Mouse (Mus musculus) forebrain, postnatal 0 days (tissue): ENCODE measurements around the gene Prss45. TPM values are rescaled to one million over a fixed set of nuclear protein-coding genes. Genes with fewer than 3 reads are reported as not detected.
A peak's percentile ranks its signal among the peaks of the same experiment; 100 is the strongest.
"Not testable (repeated sequence)": the region's sequence is repeated elsewhere in the genome, so short reads cannot be mapped to it uniquely, and the experiment has no call there.

Experiments used
- ATAC-seq: fragments of 200-750 bp; cut with Nextera tagmentation; 2 replicates; pipeline ENCODE4 v1.8.0; 2017; ENCODE audit warnings: mild to moderate bottlenecking, moderate library complexity
- DNase-seq: peaks from one replicate; pipeline ENCODE4 v3.0.0-alpha.2; 2015
- H3K27ac ChIP-seq: fragments of 300-500 bp; sonication (generic); 2 replicates; pipeline ENCODE4 v1.5.1; 2014; ENCODE audit warnings: low read depth, mild to moderate bottlenecking, antibody characterized with exemption, low read length, moderate library complexity, mixed read lengths
- H3K27me3 ChIP-seq: fragments of 300-500 bp; sonication (generic); 2 replicates; pipeline ENCODE4 v1.6.1; 2014; ENCODE audit warnings: mild to moderate bottlenecking, low read length, mixed read lengths; ENCODE audit not compliant: insufficient read depth
- H3K36me3 ChIP-seq: fragments of 300-500 bp; sonication (generic); 2 replicates; pipeline ENCODE4 v1.6.1; 2014; ENCODE audit warnings: mild to moderate bottlenecking, moderate library complexity; ENCODE audit not compliant: insufficient read depth
- H3K4me1 ChIP-seq: fragments of 300-500 bp; sonication (generic); 2 replicates; pipeline ENCODE4 v1.6.1; 2014; ENCODE audit warnings: antibody characterized with exemption; ENCODE audit not compliant: insufficient read depth
- H3K4me2 ChIP-seq: fragments of 300-500 bp; sonication (generic); 2 replicates; pipeline ENCODE4 v1.6.1; 2014; ENCODE audit warnings: low read depth, mild to moderate bottlenecking, moderate library complexity
- H3K4me3 ChIP-seq: fragments of 300-500 bp; sonication (generic); 2 replicates; pipeline ENCODE4 v1.5.1; 2014; ENCODE audit warnings: low read depth, low read length, mixed read lengths
- H3K9ac ChIP-seq: fragments of 300-500 bp; sonication (generic); 2 replicates; pipeline ENCODE4 v1.6.1; 2014; ENCODE audit warnings: mild to moderate bottlenecking
- H3K9me3 ChIP-seq: fragments of 300-500 bp; sonication (generic); 2 replicates; pipeline ENCODE4 v1.6.1; 2016; ENCODE audit warnings: low read length
- CTCF ChIP-seq: sonication (generic); IDR thresholded peaks from 2 replicates; pipeline ENCODE4 v1.5.1; 2016; ENCODE audit warnings: antibody characterized with exemption, control low read depth, low read depth
- WGBS: fragments of 180-500 bp; shearing (Covaris S2); extraction: QIAGEN DNeasy Blood & Tissue Kit; methylation state at CpG from one replicate; pipeline ENCODE4 v1.1.7; 2014; 5-methylcytosine and 5-hydroxymethylcytosine counted together
- polyA plus RNA-seq: library from polyadenylated mRNA; unstranded; fragments of >200 nt; fragmentation: Nextera tagmentation; extraction: Ambion mirVana; gene quantifications from 2 replicates; pipeline ENCODE4 v1.2.1, GENCODE M21; 2015
- total RNA-seq: library from RNA; depleted of rRNA; stranded (reverse); fragments of >200 nt; gene quantifications from 2 replicates; pipeline ENCODE4 v1.2.3, GENCODE M21; 2014

Gene Prss45
- total and polyA plus RNA-seq, 2 experiments from 2014 or later: 0.71 TPM; not detected in 1

- Histone ChIP-seq H3K27ac (no peak overlapping the region), H3K9ac (no peak overlapping the region)
- TF ChIP-seq CTCF: no peak
Observed at GRCm38 (mm10) chr9:110810051-110810450, 24.3 kb upstream of the Prss45 start.

GRCm38 (mm10) chr9:110813789-110814188 is 20.6 kb upstream of the Prss45 start, which contains the start of gene Prss44:
Gene Prss44, plus strand, starts transcription at chr9:110813994.
- WGBS: 69% methylated on average over 18 of the region's 18 CpGs

More at GRCm38 (mm10) chr9:110810051-110810450, 24.3 kb upstream of the Prss45 start:
- ATAC-seq (no peak), DNase-seq (peak; percentile 5)
- H3K4me1 ChIP-seq: no peaks in the 10 kb centered on the region
- H3K4me2 ChIP-seq: no peak overlapping the region
- WGBS: 71% methylated on average over 4 of the region's 4 CpGs
- no peak overlapping the region for H3K4me3 ChIP-seq
- no peaks in the 10 kb centered on the region for H3K36me3 ChIP-seq
- no peaks in the 10 kb centered on the region for H3K9me3 ChIP-seq
- no peaks in the 10 kb centered on the region for H3K27me3 ChIP-seq

GRCm38 (mm10) chr9:110820546-110820945 is 13.8 kb upstream of the Prss45 start:
- DNase-seq, H3K9ac ChIP-seq, H3K9me3 ChIP-seq, H3K27ac ChIP-seq, H3K4me2 ChIP-seq, H3K4me1 ChIP-seq, H3K36me3 ChIP-seq, ATAC-seq, H3K27me3 ChIP-seq, H3K4me3 ChIP-seq: not testable (repeated sequence)

More at GRCm38 (mm10) chr9:110813789-110814188, 20.6 kb upstream of the Prss45 start, which contains the start of gene Prss44:
- DNase-seq: no peak
- Histone ChIP-seq H3K27me3 (no peaks in the 10 kb centered on the region), H3K9ac (no peak within 1 kb of the TSS), H3K36me3 (no peaks in the 10 kb centered on the region), H3K27ac (no peak within 1 kb of the TSS), H3K4me2 (no peak within 1 kb of the TSS), H3K9me3 (no peaks in the 10 kb centered on the region), H3K4me3 (no peak within 1 kb of the TSS), H3K4me1 (no peaks in the 10 kb centered on the region)
- ATAC-seq: no peak
- no peak for TF ChIP-seq CTCF

DNA sequence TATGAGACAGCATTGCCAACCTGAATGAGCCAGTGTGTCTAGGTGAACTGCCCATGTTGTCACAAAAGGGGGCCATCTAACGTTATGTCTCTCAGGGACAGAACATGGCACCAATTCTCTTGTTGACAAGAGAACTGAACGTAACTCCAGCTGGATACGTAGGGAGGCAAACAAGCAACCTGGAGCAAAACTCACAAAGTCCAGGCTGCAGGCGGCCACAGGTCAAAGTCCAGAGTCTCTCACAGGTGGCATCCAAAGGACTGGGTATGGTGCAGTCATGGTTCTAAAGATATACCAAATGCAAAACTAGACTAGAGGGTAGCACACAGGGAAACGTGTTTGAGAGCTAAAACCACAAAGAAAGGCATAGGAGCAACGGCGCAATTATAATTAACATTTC is 13.0 kb upstream of the Prss45 start:
- TF ChIP-seq CTCF: no peak
- Histone ChIP-seq H3K9me3 (no peaks in the 10 kb centered on the region), H3K4me2 (no peak overlapping the region), H3K4me3 (no peak overlapping the region), H3K27me3 (no peaks in the 10 kb centered on the region), H3K36me3 (no peaks in the 10 kb centered on the region), H3K4me1 (no peaks in the 10 kb centered on the region), H3K9ac (no peak overlapping the region), H3K27ac (no peak overlapping the region)
- WGBS: 87% methylated on average over 7 of the region's 7 CpGs
- no peak for DNase-seq
- no peak for ATAC-seq

- H3K9ac ChIP-seq: no peak overlapping the region
- H3K36me3 ChIP-seq: no peaks in the 10 kb centered on the region
- H3K9me3 ChIP-seq: no peaks in the 10 kb centered on the region
- no peak overlapping the region for H3K27ac ChIP-seq
- WGBS: 62% methylated on average over 4 of the region's 4 CpGs
- H3K27me3 ChIP-seq: no peaks in the 10 kb centered on the region
- no peak for TF ChIP-seq CTCF
- ATAC-seq (no peak), DNase-seq (peak; percentile 15)
- no peak overlapping the region for H3K4me2 ChIP-seq
- H3K4me1 ChIP-seq: no peaks in the 10 kb centered on the region
- no peak overlapping the region for H3K4me3 ChIP-seq
Observed at GRCm38 (mm10) chr9:110825426-110825825, 9.0 kb upstream of the Prss45 start.

DNA sequence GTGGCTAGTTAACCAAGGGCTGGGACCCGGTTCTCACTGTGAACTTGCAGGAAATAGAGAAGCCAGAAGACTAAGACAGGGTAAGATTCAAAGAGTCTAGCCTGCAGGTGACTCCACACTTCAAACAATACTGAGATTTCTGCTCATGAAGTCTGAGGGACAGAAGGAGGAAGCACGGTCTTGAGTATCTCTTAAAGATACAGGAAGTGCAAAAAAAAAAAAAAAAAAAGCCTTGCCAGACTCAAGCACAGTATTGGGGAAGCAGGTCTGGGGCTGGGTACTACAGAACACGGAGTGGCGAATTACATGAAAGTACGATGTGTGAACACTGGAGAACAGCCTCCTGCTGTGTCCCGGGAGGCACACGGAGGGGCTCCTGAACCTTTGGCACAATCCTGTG is 8.6 kb upstream of the Prss45 start:
- H3K9ac ChIP-seq: no peak overlapping the region
- WGBS: 64% methylated on average over 7 of the region's 7 CpGs
- no peak overlapping the region for H3K4me2 ChIP-seq
- H3K27me3 ChIP-seq: no peaks in the 10 kb centered on the region
- no peak for TF ChIP-seq CTCF
- H3K27ac ChIP-seq: no peak overlapping the region
- no peaks in the 10 kb centered on the region for H3K4me1 ChIP-seq
- H3K4me3 ChIP-seq: no peak overlapping the region
- DNase-seq: no peak
- no peaks in the 10 kb centered on the region for H3K9me3 ChIP-seq
- no peak for ATAC-seq
- no peaks in the 10 kb centered on the region for H3K36me3 ChIP-seq

- no peaks in the 10 kb centered on the region for H3K36me3 ChIP-seq
- H3K4me1 ChIP-seq: no peaks in the 10 kb centered on the region
- H3K9me3 ChIP-seq: no peaks in the 10 kb centered on the region
- no peak for DNase-seq
- TF ChIP-seq CTCF: no peak
- no peak for ATAC-seq
- no peaks in the 10 kb centered on the region for H3K27me3 ChIP-seq
- H3K4me3 ChIP-seq: no peak within 1 kb of the TSS
- H3K27ac ChIP-seq: no peak within 1 kb of the TSS
- no peak within 1 kb of the TSS for H3K9ac ChIP-seq
- H3K4me2 ChIP-seq: no peak within 1 kb of the TSS
- WGBS: 91% methylated on average over 3 of the region's 3 CpGs
Observed at GRCm38 (mm10) chr9:110826390-110826789, 8.0 kb upstream of the Prss45 start, which contains the start of gene Prss43. Gene Prss43, plus strand, starts transcription at chr9:110826690.
